Mouse (Mus musculus) brown adipose tissue, adult 24 weeks (tissue): ENCODE data around the gene Rnf7. TPM values are rescaled to one million over a fixed set of nuclear protein-coding genes. Genes with fewer than 3 reads are reported as not detected.
"Not testable (repeated sequence)": the region's sequence is repeated elsewhere in the genome, so short reads cannot be mapped to it uniquely, and the experiment has no call there.

Experiments
- H3K27ac ChIP-seq: fragments of 200-500 bp; replicated peaks from 2 replicates; pipeline ENCODE4 v1.5.1; 2012; ENCODE audit warnings: low read depth, mild to moderate bottlenecking, low read length
- H3K4me1 ChIP-seq: fragments of 200-500 bp; 2 replicates; pipeline ENCODE4 v1.6.1; 2012; ENCODE audit warnings: low read length, mixed read lengths; ENCODE audit not compliant: control insufficient read depth, insufficient read depth, insufficient read length
- H3K4me3 ChIP-seq: fragments of 200-500 bp; 2 replicates; pipeline ENCODE4 v1.5.1; 2012; ENCODE audit warnings: low read depth, mild to moderate bottlenecking, low read length, moderate library complexity; ENCODE audit not compliant: insufficient read depth
- polyA plus RNA-seq: library from polyadenylated mRNA; stranded (reverse); fragments of >200 nt; gene quantifications from 2 replicates; pipeline ENCODE4 v1.2.4, GENCODE M21; 2012; ENCODE audit not compliant: missing spikeins, insufficient read depth, insufficient read length

The Rnf7 gene
- polyA plus RNA-seq: 175 and 193 TPM in 2 replicates

- H3K4me3 ChIP-seq: peak within 1 kb of the TSS; percentile 77
- peak within 1 kb of the TSS; percentile 89 for H3K27ac ChIP-seq
- H3K4me1 ChIP-seq: peaks cover 14% of the 10 kb centered on the region; the same call in 1 of the 2 replicates
Measured at GRCm38 (mm10) chr9:96478071-96478888, at the start of gene Rnf7. TSS of gene Rnf7 (minus strand) at chr9:96478675.

DNA sequence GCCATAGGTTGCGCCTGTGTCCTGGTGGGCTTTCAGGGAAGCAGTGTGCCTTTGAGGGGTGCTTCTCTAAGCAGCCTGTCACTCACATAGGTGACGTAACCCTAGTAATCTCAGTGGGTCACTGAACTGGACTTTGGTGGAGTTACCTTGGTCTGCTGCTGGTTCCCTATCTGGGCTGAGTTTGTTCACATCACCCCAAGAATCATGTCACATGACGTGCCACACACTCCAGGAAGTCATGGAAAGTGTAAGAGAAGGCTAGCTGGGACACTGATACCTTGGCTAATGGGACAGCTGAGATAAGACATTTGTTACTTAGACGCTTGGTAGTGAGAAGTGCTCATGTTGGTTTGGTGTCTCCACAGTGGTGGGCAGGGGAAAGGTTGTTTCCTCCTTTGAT, 47.5 kb upstream of the Rnf7 start:
- no peak overlapping the region for H3K27ac ChIP-seq
- no peaks in the 10 kb centered on the region for H3K4me1 ChIP-seq
- H3K4me3 ChIP-seq: no peak overlapping the region

GRCm38 (mm10) chr9:96524972-96525506, 46.6 kb upstream of the Rnf7 start, which contains the start of gene Gm28729:
TSS of gene Gm28729 (minus strand) at chr9:96525264.
- Histone ChIP-seq H3K27ac (no peak within 1 kb of the TSS), H3K4me1 (no peaks in the 10 kb centered on the region), H3K4me3 (0 out of 2 replicates have a peak within 1 kb of the TSS, but pooled peaks have one; percentile 4)

- H3K27ac ChIP-seq: no peak overlapping the region
- H3K4me1 ChIP-seq: no peaks in the 10 kb centered on the region
- no peak overlapping the region for H3K4me3 ChIP-seq
Measured at GRCm38 (mm10) chr9:96523148-96523547, 44.7 kb upstream of the Rnf7 start.

DNA sequence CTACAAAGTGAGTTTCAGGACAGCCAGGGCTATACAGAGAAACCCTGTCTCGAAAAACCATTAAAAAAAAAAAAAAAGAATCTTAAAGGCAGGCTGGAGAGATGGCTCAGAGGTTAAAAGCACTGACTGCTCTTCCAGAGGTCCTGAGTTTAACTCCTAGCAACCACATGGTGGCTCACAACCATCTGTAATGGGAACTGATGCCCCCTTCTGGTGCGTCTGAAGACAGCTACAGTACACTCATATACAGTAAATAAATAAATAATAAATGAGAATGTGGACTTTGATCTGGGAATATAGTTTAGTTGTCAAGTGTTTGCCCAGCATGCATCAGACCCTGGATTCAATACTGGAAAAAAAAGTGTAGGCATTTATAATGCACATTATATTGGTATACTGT, 43.1 kb upstream of the Rnf7 start:
- H3K4me1 ChIP-seq, H3K27ac ChIP-seq, H3K4me3 ChIP-seq: not testable (repeated sequence)

- no peak overlapping the region for H3K4me3 ChIP-seq
- no peak overlapping the region for H3K27ac ChIP-seq
- no peaks in the 10 kb centered on the region for H3K4me1 ChIP-seq
Measured at GRCm38 (mm10) chr9:96517429-96517828, 39.0 kb upstream of the Rnf7 start.

DNA sequence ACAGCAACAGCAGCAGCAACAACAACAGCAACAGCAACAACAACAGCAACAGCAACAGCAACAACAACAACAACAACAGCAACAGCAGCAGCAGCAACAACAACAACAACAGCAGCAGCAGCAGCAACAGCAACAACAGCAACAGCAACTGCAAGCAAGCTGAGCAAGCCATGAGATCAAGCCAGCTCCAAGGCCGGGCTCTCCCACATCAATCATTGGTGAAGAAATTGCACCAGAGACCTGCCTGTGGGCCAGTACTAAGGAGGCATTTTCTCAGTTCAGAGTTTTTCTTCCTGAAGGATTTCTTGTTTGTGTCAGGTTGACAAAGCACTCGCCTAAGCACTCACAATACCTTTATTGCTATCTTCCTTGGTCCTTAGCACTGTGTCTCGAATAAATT, 38.3 kb upstream of the Rnf7 start:
- no peak overlapping the region for H3K27ac ChIP-seq
- no peak overlapping the region for H3K4me3 ChIP-seq
- no peaks in the 10 kb centered on the region for H3K4me1 ChIP-seq

GRCm38 (mm10) chr9:96515737-96516136, 37.3 kb upstream of the Rnf7 start:
- no peak overlapping the region for H3K27ac ChIP-seq
- H3K4me3 ChIP-seq: no peak overlapping the region
- H3K4me1 ChIP-seq: no peaks in the 10 kb centered on the region

DNA sequence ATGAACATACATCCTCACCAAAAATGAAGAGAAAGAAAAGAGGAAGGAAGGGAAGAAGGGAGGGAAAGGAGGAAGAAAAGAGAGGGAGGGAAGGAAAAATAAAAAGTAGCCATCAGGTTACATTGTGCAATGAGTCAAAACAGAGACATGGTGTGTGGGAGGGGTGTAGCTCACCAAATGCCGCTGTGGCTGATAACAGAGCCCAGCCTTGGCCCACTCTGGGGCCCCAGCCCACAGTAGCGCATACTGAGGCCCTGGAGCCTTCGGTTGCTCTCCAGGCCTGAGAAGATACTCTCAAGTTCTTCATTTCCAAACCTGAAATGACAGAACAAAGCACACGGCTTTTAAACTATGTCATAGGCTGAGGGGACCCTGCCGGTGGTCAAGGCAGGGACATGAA, 35.8 kb upstream of the Rnf7 start:
- no peak overlapping the region for H3K4me3 ChIP-seq
- no peak overlapping the region for H3K27ac ChIP-seq
- H3K4me1 ChIP-seq: no peaks in the 10 kb centered on the region

GRCm38 (mm10) chr9:96506011-96506498, 27.6 kb upstream of the Rnf7 start:
- peak overlapping the region; percentile 83 for H3K27ac ChIP-seq
- peaks cover 2% of the 10 kb centered on the region; the same call in 1 of the 2 replicates for H3K4me1 ChIP-seq
- peak overlapping the region; percentile 47 for H3K4me3 ChIP-seq

GRCm38 (mm10) chr9:96505156-96505555, 26.7 kb upstream of the Rnf7 start:
- no peak overlapping the region for H3K4me3 ChIP-seq
- H3K27ac ChIP-seq: no peak overlapping the region
- H3K4me1 ChIP-seq: peaks cover 2% of the 10 kb centered on the region; the same call in 1 of the 2 replicates

- no peak overlapping the region for H3K4me3 ChIP-seq
- no peak overlapping the region for H3K27ac ChIP-seq
Measured at GRCm38 (mm10) chr9:96504116-96504895, 25.8 kb upstream of the Rnf7 start.

GRCm38 (mm10) chr9:96502856-96503610, 24.6 kb upstream of the Rnf7 start:
- peaks cover 2% of the 10 kb centered on the region; the same call in 1 of the 2 replicates for H3K4me1 ChIP-seq
- no peak overlapping the region for H3K27ac ChIP-seq
- no peak overlapping the region for H3K4me3 ChIP-seq

More at GRCm38 (mm10) chr9:96504116-96504895, 25.8 kb upstream of the Rnf7 start:
- H3K4me1 ChIP-seq: peaks cover 2% of the 10 kb centered on the region; the same call in 1 of the 2 replicates

- H3K4me1 ChIP-seq: peaks cover 2% of the 10 kb centered on the region; the same call in 1 of the 2 replicates
- no peak overlapping the region for H3K27ac ChIP-seq
- no peak overlapping the region for H3K4me3 ChIP-seq
Measured at GRCm38 (mm10) chr9:96501217-96501616, 22.7 kb upstream of the Rnf7 start.
